Mouse (Mus musculus): ENCODE measurements around the gene Mapk8.

Gene Mapk8

DNA sequence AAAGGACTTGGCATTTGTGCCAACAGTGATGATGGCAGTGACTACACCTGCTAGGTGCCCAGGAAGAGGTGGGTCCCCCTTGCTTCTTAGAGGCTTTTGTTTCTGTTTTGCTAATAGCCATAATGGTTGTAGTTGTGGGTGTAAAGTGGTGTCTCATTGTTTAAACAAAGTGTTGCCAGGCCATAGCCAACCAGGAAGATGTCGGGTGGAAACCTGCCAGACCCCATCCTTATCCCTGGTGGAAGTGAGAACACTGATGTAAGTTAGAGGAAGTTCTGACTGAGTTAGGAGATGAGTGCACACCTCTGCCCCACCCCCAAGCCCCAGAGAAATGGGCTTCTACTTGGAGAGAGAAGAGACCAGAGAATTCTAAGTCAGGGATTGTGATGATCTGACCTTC lies 98.8 kb downstream of the Mapk8 start:
- no peak for DNase-seq (ENCODE audit: low read depth)

DNA sequence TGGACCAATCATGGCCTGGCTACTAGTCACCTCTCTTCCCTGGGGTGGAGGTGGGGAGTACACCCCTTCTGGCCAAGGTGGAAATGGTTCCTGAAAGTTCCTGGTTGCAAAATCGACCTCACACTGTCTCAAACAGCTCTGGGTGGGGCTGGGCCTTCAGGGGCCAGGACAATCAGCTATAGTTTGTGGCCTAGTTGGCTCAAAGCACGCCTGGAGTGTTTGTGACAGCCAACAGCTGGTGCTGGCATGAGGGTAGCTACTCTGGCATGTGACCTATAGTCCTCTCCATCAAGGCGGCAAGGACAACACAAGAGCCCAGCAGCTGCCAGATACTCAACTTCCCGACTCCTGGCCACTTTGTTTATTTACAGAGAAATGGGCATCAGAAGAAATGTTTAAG lies 99.2 kb downstream of the Mapk8 start:
- DNase-seq (ENCODE audit: low read depth) = no peak

DNA sequence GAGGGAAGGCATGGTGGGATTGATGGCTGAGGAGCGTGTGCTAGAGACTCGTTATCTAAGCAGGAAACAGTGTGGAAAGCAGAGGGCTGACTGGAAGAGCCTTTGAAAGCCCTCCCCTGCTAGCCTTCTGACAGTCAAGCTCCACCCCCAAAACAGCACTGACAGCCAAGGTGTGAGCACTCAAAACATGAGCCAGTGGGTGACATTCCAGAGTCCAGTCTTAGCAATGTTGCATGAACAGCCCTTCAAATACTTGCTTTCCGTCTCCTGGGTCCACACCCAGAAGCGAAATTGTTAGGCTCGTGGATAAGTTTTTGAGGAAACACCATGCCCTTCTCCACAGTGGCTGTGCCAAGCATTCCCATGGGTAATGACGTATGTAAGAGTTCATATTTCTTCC lies 100.4 kb downstream of the Mapk8 start:
- no peak for DNase-seq (ENCODE audit: low read depth)

DNA sequence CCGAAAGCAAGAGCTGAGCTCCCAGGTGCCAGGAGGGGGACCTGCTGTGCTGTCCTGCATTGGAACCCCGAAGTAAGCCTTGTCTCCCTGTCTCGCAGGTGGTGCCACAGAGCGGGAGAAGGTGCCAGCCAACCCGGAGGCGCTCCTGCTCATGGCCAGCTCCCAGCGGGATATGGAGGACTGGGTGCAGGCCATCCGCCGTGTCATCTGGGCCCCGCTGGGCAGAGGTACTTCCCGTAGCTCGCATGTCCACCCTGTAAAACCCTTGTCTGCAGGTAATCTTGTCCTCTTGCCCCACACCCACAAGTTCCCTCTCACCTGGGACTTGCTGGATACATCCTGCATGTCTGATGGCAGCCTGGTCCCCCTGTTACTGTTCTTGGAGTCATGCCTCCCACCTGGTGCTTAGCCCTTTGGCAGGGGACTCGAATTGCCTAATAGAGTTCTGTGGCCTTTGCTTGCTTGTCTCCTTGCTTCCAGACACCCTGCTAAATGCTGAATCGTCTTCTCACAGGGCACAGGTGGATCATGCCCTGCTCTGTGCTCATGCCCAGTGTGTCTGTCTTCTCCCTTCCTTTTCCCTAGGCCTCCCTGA lies 103.7 kb downstream of the Mapk8 start:
- DNase-seq (ENCODE audit: low read depth) = no peak

- no peak for DNase-seq (ENCODE audit: low read depth)
These were observed 108.3 kb downstream of the Mapk8 start for GRCm38 (mm10) chr14:33338684-33339083.

DNA sequence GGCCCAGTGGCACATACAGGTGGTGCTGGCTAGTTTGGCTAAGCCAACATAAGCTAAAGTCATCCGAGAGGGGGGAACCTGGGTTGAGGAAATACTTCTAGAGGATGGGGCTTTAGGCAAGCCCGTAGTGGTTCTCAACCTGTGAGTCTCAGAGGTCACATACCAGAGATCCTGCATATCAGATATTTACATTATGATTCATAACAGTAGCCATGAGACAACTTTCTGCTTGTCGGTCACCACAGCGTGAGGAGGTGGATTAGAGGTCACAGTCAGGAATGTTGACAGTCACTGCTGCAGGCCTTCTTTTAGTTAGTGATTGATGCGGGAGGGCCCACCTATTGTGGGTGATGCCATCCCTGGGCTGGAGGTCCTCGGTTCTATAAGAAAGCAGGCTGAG lies 111.2 kb downstream of the Mapk8 start:
- no peak for DNase-seq (ENCODE audit: low read depth)

- DNase-seq (ENCODE audit: low read depth) = no peak
These were observed 112.6 kb downstream of the Mapk8 start for GRCm38 (mm10) chr14:33334402-33334801.

DNA sequence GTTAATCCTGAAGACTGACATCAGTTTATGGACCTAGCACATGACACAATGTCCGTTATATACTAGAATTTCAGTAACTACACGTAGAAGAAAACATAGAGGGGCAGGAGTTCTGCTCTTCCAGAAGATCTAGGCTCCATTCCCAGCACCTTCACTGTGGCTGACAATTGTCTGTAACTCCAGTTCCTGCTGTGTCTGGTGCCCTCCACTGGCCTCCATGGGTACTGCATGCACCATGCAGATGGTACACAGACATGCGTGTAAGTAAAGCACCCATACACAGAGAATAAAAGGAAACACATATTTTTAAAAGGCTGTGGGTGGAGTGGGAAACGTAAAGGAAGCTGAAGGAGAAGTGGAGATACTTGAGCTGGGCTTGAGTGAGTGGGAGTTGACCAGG lies 113.1 kb downstream of the Mapk8 start:
- DNase-seq (ENCODE audit: low read depth) = peak; percentile 37

DNA sequence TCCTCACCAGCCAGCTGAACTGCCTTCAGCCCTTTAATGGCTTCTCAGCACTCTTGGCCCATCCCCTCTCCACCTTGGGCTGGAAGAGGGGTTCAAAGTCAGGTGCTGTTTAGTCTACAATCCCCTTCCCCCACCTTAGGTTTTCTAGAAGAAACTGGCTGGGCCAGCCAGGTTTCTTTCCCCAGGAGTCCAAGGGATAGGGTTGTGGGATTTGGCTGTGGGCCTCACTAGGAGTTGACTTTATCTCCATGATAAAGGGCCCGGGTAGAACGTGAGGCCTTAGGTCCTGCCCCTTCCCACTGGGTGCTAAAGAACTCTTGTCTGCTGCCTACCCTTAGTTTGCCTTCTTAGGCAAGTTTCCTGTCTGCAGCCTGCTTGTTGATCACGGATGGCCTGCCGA lies 115.3 kb downstream of the Mapk8 start:
- no peak for DNase-seq (ENCODE audit: low read depth)

DNA sequence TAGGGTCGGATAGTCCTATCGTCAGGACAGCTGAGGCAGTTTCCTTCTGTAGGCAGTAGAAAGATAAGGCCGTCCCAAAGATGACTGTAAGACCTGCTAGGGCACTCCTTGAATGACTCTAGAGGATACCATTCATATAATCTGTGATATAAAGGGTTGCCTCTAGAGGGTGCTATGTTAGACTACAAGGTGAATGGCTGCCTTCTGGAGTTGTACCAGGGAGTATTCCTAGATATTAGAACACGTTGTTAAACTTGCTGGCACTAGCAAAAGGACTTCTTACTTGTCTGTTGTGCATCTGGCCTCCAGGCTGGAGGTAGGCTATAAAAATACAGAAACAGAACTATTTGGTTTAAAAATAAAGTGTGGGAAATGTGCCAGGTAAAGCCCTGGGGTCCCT lies 116.0 kb downstream of the Mapk8 start:
- no peak for DNase-seq (ENCODE audit: low read depth)

GRCm38 (mm10) chr14:33329297-33329805 lies 117.6 kb downstream of the Mapk8 start:
- DNase-seq (ENCODE audit: low read depth) = no peak

DNA sequence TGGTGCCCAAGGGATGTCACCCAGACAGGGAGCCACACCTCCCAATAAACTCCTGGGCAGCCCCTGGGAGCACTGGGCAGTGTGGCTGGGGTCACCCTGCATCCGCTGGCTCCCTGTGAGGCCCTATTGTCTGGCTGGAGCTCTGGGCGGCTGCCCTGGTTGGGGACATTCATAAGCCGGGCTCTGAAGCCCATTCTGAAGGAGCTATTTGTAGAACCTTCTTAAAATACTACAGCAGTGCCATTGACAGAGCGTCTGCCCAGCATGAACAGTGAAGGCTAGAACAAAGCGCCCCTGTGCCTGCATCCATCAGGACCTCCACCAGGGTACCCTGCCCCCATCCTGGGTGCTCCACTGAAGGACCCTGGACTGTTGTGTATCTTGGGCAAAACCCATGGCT lies 118.6 kb downstream of the Mapk8 start:
- DNase-seq (ENCODE audit: low read depth) = no peak
